Comparison of ENCODE assay signal across 15 mouse cellular contexts in the genomic region with DNA sequence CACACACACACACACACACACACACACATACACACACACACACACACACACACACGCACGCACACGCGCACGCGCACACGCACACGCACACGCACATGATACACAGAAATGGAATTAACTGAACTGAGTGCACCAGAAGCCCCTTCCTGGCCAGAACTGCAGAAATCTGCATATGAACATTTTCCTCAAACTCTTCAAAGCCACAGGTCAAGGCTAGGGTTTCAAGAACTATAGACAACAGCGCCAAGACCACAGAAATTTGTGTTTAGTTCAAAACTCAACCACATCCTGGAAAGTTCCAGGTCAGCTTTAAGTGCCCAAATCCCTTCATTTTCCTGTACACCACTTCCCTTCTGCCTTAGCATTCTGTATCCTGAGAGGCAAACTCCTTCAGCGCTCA.
"Had no signal": no experiment of that assay in that cellular context is flagged by ENCODE, and none has a peak within 500 bp of the region (broad histone marks: within the 10 kb centered on the region; RNA-seq: fewer than 3 reads in every experiment).

No protein-coding gene starts in this region.

- DNase-seq: kidney, postnatal 25 days; lung, adult 2 months; lung, postnatal 36 days; right cerebral cortex, adult 18-20 months; thymus, adult 18-20 months; thymus, postnatal 14 days had no signal

- H3K27me3 ChIP-seq: kidney, embryonic 15.5 days; liver, embryonic 15.5 days; midbrain, embryonic 12.5 days; neural tube, embryonic 15.5 days had no signal

- ATAC-seq: lung, postnatal 0 days; midbrain, embryonic 16.5 days had no signal

- H3K9me3 ChIP-seq: kidney, embryonic 15.5 days; limb, embryonic 10.5 days; liver, embryonic 15.5 days; midbrain, embryonic 12.5 days; neural tube, embryonic 15.5 days had no signal

- H3K36me3 ChIP-seq: limb, embryonic 10.5 days; liver, embryonic 15.5 days; midbrain, embryonic 12.5 days; neural tube, embryonic 15.5 days had no signal

- H3K4me1 ChIP-seq: liver, embryonic 15.5 days; neural tube, embryonic 15.5 days had no signal

- H3K9ac ChIP-seq: kidney, embryonic 15.5 days; liver, embryonic 15.5 days; midbrain, embryonic 12.5 days; neural tube, embryonic 15.5 days had no signal

- H3K27ac ChIP-seq: kidney, embryonic 15.5 days; left cerebral cortex, adult 2 months; limb, embryonic 10.5 days; liver, embryonic 15.5 days; midbrain, embryonic 12.5 days; neural tube, embryonic 15.5 days had no signal

- H3K4me3 ChIP-seq: kidney, embryonic 15.5 days; left cerebral cortex, adult 2 months; limb, embryonic 10.5 days; liver, embryonic 15.5 days; midbrain, embryonic 12.5 days; neural tube, embryonic 15.5 days had no signal

- H3K4me2 ChIP-seq: kidney, embryonic 15.5 days; liver, embryonic 11.5 days; liver, embryonic 15.5 days; midbrain, embryonic 12.5 days; neural tube, embryonic 15.5 days had no signal
